Mouse (Mus musculus): ENCODE data around the gene Acvr1b.

The Acvr1b gene

DNA sequence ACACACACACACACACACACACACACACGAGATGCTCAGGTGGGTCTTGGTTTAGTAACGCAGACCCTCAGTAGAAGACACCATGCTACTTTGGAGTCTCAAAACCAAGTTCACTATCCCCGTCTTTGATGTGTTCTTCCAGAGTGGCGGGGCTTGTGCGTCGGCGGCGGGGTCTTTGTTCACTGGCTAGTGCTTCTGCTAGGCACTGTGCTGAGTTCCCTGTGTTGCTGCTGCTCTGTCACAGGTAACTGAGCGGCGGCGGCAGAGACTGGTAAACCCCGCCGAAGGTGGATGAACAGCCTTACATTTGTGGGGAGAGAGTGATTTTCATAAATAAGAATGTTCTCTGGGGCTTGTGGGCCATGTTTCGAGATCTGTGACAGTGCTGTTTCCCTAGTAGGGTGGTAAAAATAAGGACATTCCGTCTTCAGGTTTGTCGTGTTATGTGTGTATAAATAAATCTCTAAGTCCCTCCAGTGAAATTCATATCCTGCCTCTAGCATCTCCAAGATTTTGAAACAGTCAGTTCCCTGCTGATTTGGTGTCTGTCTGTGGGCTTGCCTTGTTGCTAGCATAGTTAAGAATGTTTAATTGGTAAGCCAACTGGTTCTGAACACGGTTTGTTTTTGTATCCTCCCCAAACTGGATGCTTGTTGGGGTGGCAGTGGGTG, 1.9 kb downstream of the Acvr1b start:
- no peak for DNase-seq (ENCODE audit: low spot score)

DNA sequence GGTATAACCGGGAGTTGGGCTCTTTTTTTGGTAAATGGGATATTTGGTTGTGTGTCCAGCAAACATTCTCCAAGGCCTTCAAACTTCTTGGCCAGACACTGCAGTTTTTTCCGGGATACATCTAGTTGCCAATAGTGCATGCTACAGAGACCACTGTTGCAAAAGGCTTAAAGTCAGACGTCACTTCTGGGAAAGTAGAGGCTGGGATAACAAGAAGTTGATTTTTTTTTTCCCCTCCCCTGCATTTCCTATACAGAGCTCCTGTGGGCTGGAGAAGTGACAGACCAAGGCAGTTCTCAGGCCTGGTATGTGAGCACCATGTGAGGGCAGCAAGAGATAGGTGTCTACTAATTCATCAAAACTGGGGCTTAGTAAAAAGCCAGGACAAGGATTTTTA, 2.4 kb downstream of the Acvr1b start:
- no peak for DNase-seq (ENCODE audit: low spot score)

DNA sequence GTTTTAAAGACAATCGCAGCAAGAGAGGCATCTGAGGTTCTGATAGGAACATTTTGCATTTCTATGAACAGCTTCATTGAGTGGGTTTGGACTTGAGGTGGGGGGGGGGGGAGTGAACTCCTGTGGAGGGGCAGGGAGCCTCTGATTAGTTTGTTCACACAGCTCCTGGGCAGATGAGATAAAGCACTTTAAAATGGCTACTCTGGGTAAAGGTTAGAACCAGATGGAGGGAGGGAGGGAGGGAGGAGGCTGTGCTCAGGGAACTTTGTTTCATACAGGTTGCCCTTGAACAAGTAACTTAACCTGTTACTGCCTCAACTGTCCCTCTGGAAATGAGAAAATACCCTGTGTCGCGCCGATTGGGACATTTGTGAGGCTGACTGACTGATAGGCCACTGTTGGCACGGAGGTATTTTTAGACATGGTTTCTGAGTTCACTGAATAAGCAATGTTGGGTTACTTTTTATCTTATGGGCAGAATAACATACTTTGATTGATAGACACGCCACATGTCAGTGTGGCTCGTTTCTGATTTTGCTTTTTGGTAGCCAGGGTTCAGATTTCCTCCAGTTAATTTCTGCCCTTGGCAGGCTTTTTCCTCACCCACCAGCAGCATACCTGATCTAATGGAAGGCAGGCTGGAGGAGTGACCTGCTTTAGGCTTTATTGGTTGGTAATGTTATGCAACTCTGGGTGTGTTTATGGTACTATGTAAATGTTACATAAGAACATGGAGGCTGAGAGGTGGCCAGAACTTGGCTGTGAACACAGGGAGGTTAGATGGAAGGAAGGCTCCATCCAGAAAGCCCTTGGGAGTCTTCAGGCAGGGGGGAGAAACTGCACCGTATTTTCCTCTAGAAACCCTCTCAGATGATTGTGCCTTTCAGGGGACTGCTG, 3.2 kb downstream of the Acvr1b start:
- no peak for DNase-seq (ENCODE audit: low spot score)

DNA sequence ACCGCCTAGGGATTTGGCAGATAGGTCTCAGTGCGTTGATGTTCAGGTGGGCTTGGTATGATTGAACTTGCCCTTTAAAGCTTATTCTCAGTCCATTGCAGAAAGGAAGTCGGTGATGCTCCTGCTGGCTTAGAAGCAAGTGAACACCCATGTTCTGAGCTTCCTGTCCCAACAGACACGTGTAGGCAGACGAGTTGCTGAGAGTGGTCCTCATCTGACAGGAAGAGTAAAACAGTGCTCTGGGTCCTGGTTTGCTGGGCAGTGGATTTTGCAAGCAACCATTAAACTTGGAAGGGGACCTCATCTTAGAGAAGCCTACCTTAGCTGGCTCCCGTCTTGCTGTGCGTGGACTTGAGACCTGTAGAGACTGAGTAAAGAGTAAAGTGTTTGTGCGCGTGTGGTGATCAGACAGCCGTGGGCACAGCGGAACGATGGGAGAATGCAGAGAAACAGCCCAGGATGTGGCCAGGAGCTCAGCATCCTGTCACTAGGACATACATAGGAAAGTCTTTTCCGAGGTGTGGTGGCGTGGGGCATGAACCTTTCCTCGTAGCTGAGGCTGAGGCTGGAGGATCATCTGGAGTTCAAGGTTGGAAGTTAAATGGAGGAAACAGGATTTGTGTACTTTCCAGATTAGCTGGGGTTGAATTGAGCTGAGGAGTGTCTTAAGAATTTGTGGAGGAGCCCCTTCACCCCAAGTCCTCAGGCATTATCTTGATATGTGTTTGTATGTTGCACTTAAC, 6.7 kb downstream of the Acvr1b start:
- DNase-seq (ENCODE audit: low spot score), result no peak

DNA sequence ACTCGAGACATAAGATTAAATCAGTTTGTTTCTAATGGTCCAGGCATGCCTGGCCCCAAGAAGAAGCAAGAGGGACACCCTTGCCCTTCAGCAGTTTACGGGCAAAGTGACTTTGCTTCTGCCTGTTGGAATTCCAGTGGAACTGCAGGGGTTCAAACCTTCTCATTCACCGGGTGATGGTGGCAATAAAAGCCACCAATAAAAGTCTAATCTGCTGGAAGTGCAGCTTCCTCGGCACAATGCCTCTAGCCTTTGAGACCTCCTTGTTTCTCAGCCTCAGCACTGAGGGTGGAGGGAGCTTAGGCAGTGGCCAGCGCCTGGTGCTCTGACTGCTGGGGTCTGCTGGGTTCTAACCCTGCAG, 7.2 kb downstream of the Acvr1b start:
- no peak for DNase-seq (ENCODE audit: low spot score)

DNA sequence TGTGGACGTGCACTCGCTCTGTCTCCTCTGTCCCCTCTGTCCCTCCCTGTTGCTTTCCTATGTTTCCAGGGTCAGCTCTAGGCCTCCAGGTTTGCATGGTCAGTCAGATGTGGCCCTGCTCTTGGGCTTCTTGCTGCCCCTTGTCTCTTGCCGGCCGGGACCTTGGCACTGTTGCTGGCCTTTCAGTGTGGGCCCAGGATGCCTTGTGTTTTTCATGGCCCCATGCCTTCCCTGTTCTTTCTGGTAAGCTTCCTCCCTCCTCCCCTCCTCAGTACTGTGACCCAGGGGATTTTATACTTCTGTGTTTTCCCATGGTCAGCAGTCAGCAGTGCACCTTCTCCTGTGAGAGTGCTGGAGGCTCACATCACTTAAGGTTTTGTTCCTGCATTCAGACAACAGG, 7.6 kb downstream of the Acvr1b start:
- DNase-seq (ENCODE audit: low spot score), result no peak

DNA sequence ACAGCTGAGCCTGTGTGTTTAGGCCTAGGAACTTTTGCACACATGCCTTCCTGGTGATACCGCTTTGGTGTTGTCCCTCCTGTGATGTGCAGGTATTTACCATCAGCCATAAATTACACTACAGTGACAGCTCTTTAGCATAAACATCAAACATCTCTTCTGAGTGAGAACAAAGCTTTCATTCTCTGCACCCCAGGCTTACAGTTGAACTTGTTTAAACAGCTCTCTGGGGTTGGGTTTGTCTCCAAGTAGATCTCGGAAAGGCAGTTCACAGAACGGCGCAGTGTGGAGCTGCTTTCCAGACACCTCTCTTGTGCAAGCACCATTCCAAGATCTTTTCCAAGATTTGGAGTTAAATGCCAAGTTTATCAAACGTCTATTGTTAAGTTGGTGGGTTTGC, 8.8 kb downstream of the Acvr1b start:
- no peak for DNase-seq (ENCODE audit: low spot score)

DNA sequence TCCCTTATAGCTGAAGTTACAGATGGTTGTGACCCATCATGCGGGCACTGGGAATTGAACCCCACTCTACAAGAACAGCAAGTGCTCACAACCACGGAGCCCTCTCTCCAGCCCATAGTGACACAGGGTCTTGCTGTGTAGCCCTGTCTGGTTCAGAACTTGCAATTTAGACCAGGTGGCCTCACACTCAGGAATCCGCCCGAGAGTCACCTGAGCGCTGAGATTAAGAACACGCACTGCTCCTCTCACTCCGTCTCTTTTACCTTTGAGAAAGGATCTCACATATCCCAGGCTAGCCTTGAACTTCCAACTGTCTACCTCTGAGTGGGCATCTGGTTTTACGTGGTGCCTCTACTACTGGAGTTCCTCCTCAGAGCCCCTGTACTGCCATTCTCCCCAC, 10.4 kb downstream of the Acvr1b start:
- DNase-seq (ENCODE audit: low spot score), result no peak

DNA sequence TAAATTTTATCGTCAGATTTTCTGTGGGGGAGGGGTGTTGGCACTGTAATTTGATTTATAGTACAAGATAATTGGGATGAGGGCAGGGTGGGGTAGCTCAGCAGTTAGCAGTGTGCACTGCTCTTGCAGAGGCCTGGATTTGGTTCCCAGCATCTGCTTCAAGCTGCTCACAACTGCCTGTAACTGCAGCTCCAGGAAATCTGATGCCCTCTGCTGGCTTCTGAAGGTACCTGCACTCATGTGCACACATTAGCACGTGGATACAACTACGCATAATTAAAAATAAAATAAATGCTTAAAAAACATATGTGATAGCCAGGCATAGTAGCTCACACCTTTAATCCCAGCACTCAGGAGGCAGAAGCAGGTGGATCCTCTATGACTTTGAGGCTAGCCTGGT, 11.7 kb downstream of the Acvr1b start:
- DNase-seq (ENCODE audit: low spot score), result no peak

DNA sequence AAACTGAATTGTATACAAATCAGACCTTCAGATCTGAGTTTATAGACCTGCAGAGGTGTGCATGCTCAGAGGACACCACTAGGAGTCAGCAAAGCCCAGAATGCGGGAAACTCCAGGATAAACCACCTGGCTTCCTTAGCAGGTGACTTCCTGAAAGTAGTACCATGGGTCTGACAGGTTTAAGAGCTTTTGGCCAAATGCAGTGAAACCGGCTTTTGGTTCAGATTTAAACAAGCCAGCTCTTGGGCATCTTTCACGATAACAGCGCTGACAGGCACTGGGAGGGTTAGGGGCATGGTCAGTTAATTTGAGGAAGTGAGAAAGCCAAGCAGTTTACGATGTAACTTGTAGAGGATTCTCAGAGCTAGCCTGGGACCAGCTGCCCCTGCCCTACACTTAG, 14.0 kb downstream of the Acvr1b start:
- DNase-seq (ENCODE audit: low spot score), result no peak

DNA sequence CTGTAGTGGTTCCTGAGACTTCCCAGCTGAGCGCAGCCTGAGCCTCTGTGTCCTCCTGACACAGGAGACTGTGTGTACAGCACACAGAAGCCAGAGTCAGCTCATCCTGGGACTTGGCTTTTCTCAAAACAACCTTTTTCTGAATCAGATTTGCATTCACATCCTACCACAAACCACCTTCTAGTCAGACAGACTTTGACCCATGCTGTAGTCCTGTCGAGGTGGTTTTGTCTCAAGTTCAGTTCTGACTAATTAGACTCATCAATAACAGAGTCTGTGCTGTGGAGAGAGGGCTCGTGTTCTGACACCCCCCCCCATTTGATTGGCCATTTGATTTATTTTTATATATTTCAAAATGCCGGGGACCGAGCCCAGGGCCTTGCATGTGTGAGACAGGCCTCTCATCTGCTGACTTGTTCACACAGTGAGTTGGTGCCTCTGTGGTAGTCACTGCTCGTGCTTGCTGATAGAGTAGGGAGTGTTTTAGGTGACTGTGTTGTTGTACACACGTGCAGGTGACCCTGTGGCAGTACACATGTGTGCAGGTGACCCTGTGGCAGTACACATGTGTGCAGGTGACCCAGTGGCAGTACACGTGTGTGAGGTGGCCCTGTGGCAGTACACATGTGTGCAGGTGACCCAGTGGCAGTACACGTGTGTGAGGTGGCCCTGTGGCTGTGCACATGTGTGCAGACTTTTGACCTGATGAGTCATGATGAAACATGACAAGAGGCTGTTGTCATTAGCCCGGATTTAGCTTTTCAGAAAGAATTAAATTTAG, 16.3 kb downstream of the Acvr1b start:
- no peak for DNase-seq (ENCODE audit: low spot score)

DNA sequence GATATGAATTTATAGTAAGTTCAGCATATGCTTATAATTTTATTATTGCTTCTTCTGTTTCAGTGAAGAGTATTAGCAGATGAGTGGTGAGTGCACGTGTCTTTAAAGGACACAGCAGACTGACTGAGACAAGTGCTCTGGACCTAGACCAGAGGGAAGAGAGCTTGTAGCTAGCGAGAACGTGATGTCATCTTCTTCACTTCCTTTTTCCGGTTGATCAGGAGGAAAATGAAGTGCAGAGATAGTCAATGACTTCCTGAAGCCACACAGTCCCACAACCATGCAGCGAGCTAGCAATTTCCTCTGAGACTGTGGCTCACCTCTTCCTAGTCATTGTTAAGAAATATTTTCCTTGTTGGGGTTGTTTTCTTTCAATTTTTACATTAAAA, 16.9 kb downstream of the Acvr1b start:
- no peak for DNase-seq (ENCODE audit: low spot score)

DNA sequence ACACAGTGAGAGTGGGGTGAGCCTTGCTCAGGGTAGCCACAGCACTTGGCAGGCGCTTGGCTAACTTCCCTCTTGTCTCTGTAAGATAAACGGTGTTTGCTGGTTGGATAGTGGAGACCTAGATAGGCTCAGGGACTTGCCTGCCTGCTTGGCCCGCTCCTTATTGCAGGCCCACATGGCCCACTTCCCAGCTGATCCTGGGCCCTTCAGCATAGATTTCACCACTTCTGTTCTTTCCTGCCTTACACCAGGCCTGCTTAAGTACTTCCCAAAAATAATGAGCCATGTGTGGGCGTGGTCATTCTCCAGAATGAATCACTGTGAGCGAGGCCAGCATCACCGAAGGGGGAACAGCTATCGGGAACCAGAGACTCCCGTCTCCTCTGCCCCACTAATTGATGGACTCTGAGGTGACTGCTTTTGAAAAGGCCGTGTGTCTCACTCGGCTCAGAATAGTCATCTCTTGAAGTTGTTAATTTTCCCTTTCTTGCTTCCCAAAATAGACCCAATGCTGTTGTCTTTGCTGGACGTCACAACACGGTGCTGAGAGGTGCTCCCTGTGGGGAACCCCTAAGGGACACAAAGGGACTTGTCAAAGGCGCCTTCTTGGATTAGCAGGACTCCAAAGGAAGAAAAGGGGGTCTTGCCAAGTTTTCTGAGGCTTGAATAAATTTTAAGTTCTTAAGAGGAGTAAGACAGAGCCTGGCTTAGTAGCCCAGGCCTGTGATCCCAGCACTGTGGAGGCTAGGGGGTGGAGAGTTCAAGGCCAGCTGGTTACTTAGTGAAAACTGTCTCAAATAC, 17.8 kb downstream of the Acvr1b start:
- peak; percentile 90 for DNase-seq (ENCODE audit: low spot score)

DNA sequence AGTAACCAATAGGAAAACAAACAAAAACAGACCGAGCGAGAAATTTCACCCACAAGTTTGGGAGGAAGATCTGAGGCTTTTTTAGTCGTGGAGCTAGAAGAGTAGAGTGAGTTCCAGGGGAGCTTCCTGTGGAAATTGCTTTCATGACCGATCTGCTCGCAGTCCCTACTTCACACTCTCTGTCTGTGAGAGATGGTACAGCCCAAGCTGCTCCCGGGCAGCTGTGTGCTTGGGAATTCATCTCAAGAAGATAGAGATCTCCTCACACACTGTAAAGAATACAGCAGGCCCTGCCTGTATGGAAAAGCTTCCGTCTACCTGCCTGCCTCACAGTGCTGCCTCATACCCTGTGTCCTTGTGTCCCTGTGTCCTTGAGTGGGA, 18.4 kb downstream of the Acvr1b start:
- no peak for DNase-seq (ENCODE audit: low spot score)

DNA sequence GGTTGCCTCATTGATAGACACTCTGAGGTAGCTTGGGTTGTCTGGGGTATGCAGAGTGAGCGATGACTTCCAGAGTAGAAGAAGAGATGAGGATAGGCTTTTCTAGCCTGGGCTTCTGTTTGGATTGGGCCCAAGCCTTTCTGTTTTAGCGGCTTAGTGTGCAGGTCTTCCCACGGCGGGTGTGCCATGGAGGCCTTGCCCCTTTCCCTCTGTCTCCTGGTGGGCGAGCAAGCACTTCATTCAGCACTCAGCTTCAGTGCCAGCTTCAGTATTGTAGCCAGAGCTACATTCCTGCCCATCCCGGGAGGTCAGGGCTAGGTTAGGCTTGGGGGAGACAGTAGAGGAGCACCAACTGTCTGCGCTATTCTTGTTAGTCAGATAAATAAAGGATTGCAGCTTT, 18.8 kb downstream of the Acvr1b start:
- no peak for DNase-seq (ENCODE audit: low spot score)

DNA sequence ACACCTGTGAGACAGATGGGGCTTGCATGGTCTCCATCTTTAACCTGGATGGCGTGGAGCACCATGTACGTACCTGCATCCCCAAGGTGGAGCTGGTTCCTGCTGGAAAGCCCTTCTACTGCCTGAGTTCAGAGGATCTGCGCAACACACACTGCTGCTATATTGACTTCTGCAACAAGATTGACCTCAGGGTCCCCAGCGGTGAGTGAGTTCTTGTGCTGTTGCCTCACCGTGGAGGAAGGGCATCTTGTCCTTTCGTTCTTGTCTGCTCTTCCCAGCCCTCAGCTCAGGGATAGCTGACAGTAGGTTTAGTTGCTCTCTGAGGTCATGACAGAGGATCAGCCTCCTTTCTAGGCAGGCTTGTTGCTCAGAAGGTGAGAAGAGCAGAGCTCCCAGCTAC, 20.1 kb downstream of the Acvr1b start:
- no peak for DNase-seq (ENCODE audit: low spot score)

DNA sequence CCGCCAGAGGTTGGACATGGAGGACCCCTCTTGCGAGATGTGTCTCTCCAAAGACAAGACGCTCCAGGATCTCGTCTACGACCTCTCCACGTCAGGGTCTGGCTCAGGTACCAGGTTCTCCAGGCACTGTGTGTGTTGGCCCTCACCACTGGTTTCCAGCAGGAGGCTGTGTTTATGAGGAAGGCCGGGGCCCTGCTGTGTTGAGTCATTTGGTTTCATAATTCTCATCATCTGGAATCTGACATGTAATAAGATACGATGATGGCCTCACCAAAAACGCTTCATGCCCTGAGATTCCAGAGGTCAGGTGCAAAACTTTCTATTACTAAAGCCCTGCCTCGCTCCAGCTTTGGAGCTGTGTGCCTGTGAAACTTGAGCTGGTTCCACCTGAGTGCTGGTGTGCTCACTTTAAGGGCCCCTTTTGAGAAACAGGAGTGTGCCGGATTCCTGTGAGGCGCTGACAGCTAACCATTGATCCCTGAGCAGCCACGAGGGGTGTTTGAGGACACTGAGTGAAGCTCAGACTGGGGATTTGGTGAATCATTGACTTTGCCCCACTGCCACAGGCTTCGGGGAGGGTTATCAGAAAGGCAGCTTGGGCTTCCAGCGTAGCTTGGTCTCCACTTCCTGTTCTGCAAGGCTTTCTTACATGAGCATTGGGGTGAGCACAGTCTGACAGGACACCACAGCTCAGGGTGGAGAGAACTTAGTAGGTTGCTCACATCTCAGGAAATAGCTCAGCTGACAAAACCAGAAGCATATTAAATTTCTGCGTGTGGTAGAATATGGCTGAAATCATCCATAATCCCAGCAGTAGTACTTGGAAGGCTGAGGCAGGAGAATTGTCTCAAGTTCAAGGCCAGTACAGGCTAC, 21.3 kb downstream of the Acvr1b start:
- DNase-seq (ENCODE audit: low spot score), result no peak

DNA sequence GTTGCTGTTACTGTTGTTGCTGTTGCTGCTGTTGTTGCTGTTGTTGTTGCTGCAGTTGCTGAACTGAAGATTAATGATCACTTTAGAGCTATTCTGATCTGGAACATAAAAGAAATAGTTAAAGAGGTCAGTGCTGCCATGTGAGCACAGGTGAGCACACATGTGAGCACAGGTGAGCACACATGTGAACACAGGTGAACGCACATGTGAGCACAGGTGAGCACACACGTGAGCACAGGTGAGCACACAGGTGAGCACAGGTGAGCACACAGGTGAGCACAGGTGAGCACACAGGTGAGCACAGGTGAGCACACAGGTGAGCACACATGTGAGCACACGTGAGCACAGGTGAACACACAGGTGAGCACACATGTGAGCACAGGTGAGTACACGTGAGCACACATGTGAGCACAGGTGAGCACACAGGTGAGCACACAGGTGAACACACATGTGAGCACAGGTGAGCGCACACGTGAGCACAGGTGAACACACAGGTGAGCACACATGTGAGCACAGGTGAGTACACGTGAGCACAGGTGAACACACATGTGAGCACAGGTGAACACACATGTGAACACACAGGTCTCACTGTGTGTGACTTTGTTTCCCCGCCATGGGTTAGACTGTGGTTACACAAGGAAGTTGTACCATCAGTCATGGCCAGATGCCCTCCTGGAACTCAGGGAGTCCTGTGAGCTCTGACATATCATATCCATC, 22.4 kb downstream of the Acvr1b start:
- DNase-seq (ENCODE audit: low spot score), result no peak

DNA sequence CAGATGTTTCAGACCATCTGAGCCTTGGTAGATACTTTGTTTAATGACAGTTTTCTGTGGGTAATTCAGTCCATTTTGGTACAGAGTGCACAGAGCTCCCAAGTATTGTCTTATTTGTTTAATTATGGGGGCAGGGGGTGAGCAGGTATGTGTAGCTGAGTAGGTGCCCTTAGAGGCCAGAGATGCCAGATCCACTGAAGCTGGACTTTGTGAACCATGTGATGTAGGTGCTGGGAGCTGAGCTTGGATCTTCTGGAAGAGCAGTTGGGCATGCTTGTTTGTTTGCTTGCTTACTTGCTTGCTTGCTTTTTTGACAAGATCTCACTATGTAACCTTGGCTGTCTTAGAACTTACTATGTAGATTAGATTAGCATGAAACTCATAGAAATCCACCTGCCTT, 23.1 kb downstream of the Acvr1b start:
- DNase-seq (ENCODE audit: low spot score), result no peak
